Mouse (Mus musculus): Measurements from ENCODE around the gene Nfe2.

Nfe2 gene

GRCm38 (mm10) chr15:103240160-103241028 is 17.8 kb downstream of the Nfe2 start, which contains the start of gene Hnrnpa1:
TSS of gene Hnrnpa1 (plus strand) at chr15:103240432.
- H3K4me1 ChIP-seq (replicated peaks; ENCODE audit: low read depth, low read length) = peaks cover 56% of the 10 kb centered on the region
- H3K36me3 ChIP-seq (ENCODE audit: insufficient read depth, low read length) = peaks cover 57% of the 10 kb centered on the region

GRCm38 (mm10) chr15:103239685-103240159 is 18.5 kb downstream of the Nfe2 start, which contains the start of gene Cbx5:
TSS of gene Cbx5 (minus strand) at chr15:103239816.
- H3K4me1 ChIP-seq (replicated peaks; ENCODE audit: low read depth, low read length) = peaks cover 59% of the 10 kb centered on the region
- H3K4me3 ChIP-seq (replicated peaks; ENCODE audit: low read length) = peak within 1 kb of the TSS; percentile 92
- TF ChIP-seq POU5F1 (IDR thresholded peaks at IDR 0.05; ENCODE audit: borderline replicate concordance, low read length) (no peak), NANOG (IDR thresholded peaks at IDR 0.05; ENCODE audit: borderline replicate concordance, low read length) (no peak), CTCF (conservative IDR thresholded peaks at IDR 0.05; ENCODE audit: low read length) (no peak)
- H3K9me3 ChIP-seq (ENCODE audit: low read length) = no peaks in the 10 kb centered on the region
- H3K27me3 ChIP-seq (ENCODE audit: insufficient read depth, low read length) = no peaks in the 10 kb centered on the region
- H3K36me3 ChIP-seq (ENCODE audit: insufficient read depth, low read length) = peaks cover 57% of the 10 kb centered on the region

More at GRCm38 (mm10) chr15:103240160-103241028, 17.8 kb downstream of the Nfe2 start, which contains the start of gene Hnrnpa1:
- peak within 1 kb of the TSS; percentile 92 for H3K4me3 ChIP-seq (replicated peaks; ENCODE audit: low read length)
- TF ChIP-seq POU5F1 (IDR thresholded peaks at IDR 0.05; ENCODE audit: borderline replicate concordance, low read length) = no peak
- no peak for TF ChIP-seq NANOG (IDR thresholded peaks at IDR 0.05; ENCODE audit: borderline replicate concordance, low read length)
- no peak for TF ChIP-seq CTCF (conservative IDR thresholded peaks at IDR 0.05; ENCODE audit: low read length)
- no peaks in the 10 kb centered on the region for H3K9me3 ChIP-seq (ENCODE audit: low read length)
- no peaks in the 10 kb centered on the region for H3K27me3 ChIP-seq (ENCODE audit: insufficient read depth, low read length)

GRCm38 (mm10) chr15:103239130-103239684 is 19.0 kb downstream of the Nfe2 start:
- Histone ChIP-seq H3K27me3 (ENCODE audit: insufficient read depth, low read length) (no peaks in the 10 kb centered on the region), H3K36me3 (ENCODE audit: insufficient read depth, low read length) (peaks cover 60% of the 10 kb centered on the region), H3K4me3 (replicated peaks; ENCODE audit: low read length) (peak overlapping the region; percentile 92), H3K9me3 (ENCODE audit: low read length) (no peaks in the 10 kb centered on the region), H3K4me1 (replicated peaks; ENCODE audit: low read depth, low read length) (peaks cover 62% of the 10 kb centered on the region)
- TF ChIP-seq CTCF (conservative IDR thresholded peaks at IDR 0.05; ENCODE audit: low read length) (no peak), NANOG (IDR thresholded peaks at IDR 0.05; ENCODE audit: borderline replicate concordance, low read length) (peak; percentile 13; the same call in 1 of the 2 replicates)

GRCm38 (mm10) chr15:103237295-103237694 is 20.9 kb downstream of the Nfe2 start:
- no peak for TF ChIP-seq CTCF (conservative IDR thresholded peaks at IDR 0.05; ENCODE audit: low read length)
- no peak for TF ChIP-seq POU5F1 (IDR thresholded peaks at IDR 0.05; ENCODE audit: borderline replicate concordance, low read length)
- no peak for TF ChIP-seq NANOG (IDR thresholded peaks at IDR 0.05; ENCODE audit: borderline replicate concordance, low read length)
- H3K4me3 ChIP-seq (replicated peaks; ENCODE audit: low read length) = peak overlapping the region; percentile 18
- no peaks in the 10 kb centered on the region for H3K27me3 ChIP-seq (ENCODE audit: insufficient read depth, low read length)
- H3K36me3 ChIP-seq (ENCODE audit: insufficient read depth, low read length) = peaks cover 56% of the 10 kb centered on the region
- H3K4me1 ChIP-seq (replicated peaks; ENCODE audit: low read depth, low read length) = peaks cover 63% of the 10 kb centered on the region
- H3K9me3 ChIP-seq (ENCODE audit: low read length) = no peaks in the 10 kb centered on the region

- Histone ChIP-seq H3K4me1 (replicated peaks; ENCODE audit: low read depth, low read length) (peaks cover 88% of the 10 kb centered on the region), H3K9me3 (ENCODE audit: low read length) (no peaks in the 10 kb centered on the region), H3K27me3 (ENCODE audit: insufficient read depth, low read length) (no peaks in the 10 kb centered on the region), H3K36me3 (ENCODE audit: insufficient read depth, low read length) (peaks cover 50% of the 10 kb centered on the region), H3K4me3 (replicated peaks; ENCODE audit: low read length) (no peak overlapping the region)
- TF ChIP-seq CTCF (conservative IDR thresholded peaks at IDR 0.05; ENCODE audit: low read length) = no peak
- no peak for TF ChIP-seq POU5F1 (IDR thresholded peaks at IDR 0.05; ENCODE audit: borderline replicate concordance, low read length)
- TF ChIP-seq NANOG (IDR thresholded peaks at IDR 0.05; ENCODE audit: borderline replicate concordance, low read length) = no peak
Observed at GRCm38 (mm10) chr15:103233119-103233518, 25.1 kb downstream of the Nfe2 start.

- no peak for TF ChIP-seq POU5F1 (IDR thresholded peaks at IDR 0.05; ENCODE audit: borderline replicate concordance, low read length)
- no peak for TF ChIP-seq NANOG (IDR thresholded peaks at IDR 0.05; ENCODE audit: borderline replicate concordance, low read length)
- no peak for TF ChIP-seq CTCF (conservative IDR thresholded peaks at IDR 0.05; ENCODE audit: low read length)
- peaks cover 83% of the 10 kb centered on the region for H3K4me1 ChIP-seq (replicated peaks; ENCODE audit: low read depth, low read length)
- no peak overlapping the region for H3K4me3 ChIP-seq (replicated peaks; ENCODE audit: low read length)
- H3K27me3 ChIP-seq (ENCODE audit: insufficient read depth, low read length) = no peaks in the 10 kb centered on the region
- H3K36me3 ChIP-seq (ENCODE audit: insufficient read depth, low read length) = peaks cover 40% of the 10 kb centered on the region
- no peaks in the 10 kb centered on the region for H3K9me3 ChIP-seq (ENCODE audit: low read length)
Observed at GRCm38 (mm10) chr15:103228904-103229303, 29.3 kb downstream of the Nfe2 start.

GRCm38 (mm10) chr15:103227572-103227971 is 30.6 kb downstream of the Nfe2 start:
- Histone ChIP-seq H3K4me1 (replicated peaks; ENCODE audit: low read depth, low read length) (peaks cover 82% of the 10 kb centered on the region), H3K27me3 (ENCODE audit: insufficient read depth, low read length) (no peaks in the 10 kb centered on the region), H3K4me3 (replicated peaks; ENCODE audit: low read length) (no peak overlapping the region), H3K9me3 (ENCODE audit: low read length) (no peaks in the 10 kb centered on the region), H3K36me3 (ENCODE audit: insufficient read depth, low read length) (peaks cover 37% of the 10 kb centered on the region)
- TF ChIP-seq POU5F1 (IDR thresholded peaks at IDR 0.05; ENCODE audit: borderline replicate concordance, low read length) (no peak), CTCF (conservative IDR thresholded peaks at IDR 0.05; ENCODE audit: low read length) (no peak), NANOG (IDR thresholded peaks at IDR 0.05; ENCODE audit: borderline replicate concordance, low read length) (no peak)

GRCm38 (mm10) chr15:103227022-103227421 is 31.2 kb downstream of the Nfe2 start:
- H3K27me3 ChIP-seq (ENCODE audit: insufficient read depth, low read length) = no peaks in the 10 kb centered on the region
- H3K9me3 ChIP-seq (ENCODE audit: low read length) = no peaks in the 10 kb centered on the region
- H3K4me1 ChIP-seq (replicated peaks; ENCODE audit: low read depth, low read length) = peaks cover 77% of the 10 kb centered on the region
- no peak overlapping the region for H3K4me3 ChIP-seq (replicated peaks; ENCODE audit: low read length)
- H3K36me3 ChIP-seq (ENCODE audit: insufficient read depth, low read length) = peaks cover 33% of the 10 kb centered on the region
- TF ChIP-seq NANOG (IDR thresholded peaks at IDR 0.05; ENCODE audit: borderline replicate concordance, low read length) = no peak
